Mouse (Mus musculus) CH12.LX (cell line): ENCODE results near the gene Tnip3.

ENCODE experiments used
- BHLHE40 ChIP-seq: IDR thresholded peaks from 2 replicates; pipeline ENCODE4 v1.6.1; 2011; ENCODE audit warnings: mild to moderate bottlenecking, low read depth, low read length, improper control_type of control experiment
- CTCF ChIP-seq, 2 experiments: IDR thresholded peaks in 1 of 2; conservative IDR thresholded peaks in 1 of 2; 2 replicates each; pipeline ENCODE4 v1.5.1; 2011 to 2012; ENCODE audit warnings: low read depth in 2 of 2, low read length in 2 of 2, improper control_type of control experiment in 1 of 2, inconsistent platforms in 1 of 2, mild to moderate bottlenecking in 1 of 2, moderate library complexity in 1 of 2
- E2F4 ChIP-seq: IDR thresholded peaks from 2 replicates; pipeline ENCODE4 v1.6.1; 2011; ENCODE audit warnings: low read depth, low read length, improper control_type of control experiment; ENCODE audit not compliant: insufficient replicate concordance
- EP300 ChIP-seq: IDR thresholded peaks from 2 replicates; pipeline ENCODE4 v1.6.1; 2011; ENCODE audit warnings: low read length, improper control_type of control experiment
- ETS1 ChIP-seq: conservative IDR thresholded peaks from 2 replicates; pipeline ENCODE4 v1.6.1; 2012; ENCODE audit warnings: low read depth, mild to moderate bottlenecking, inconsistent platforms, low read length, improper control_type of control experiment, moderate library complexity
- GABPA ChIP-seq: IDR thresholded peaks from 2 replicates; pipeline ENCODE4 v1.6.1; 2012; ENCODE audit warnings: low read depth, low read length, improper control_type of control experiment, inconsistent platforms; ENCODE audit not compliant: insufficient replicate concordance
- MEF2A ChIP-seq: IDR thresholded peaks from 2 replicates; pipeline ENCODE4 v1.6.1; 2014; ENCODE audit warnings: low read depth, mild to moderate bottlenecking, inconsistent platforms, low read length, improper control_type of control experiment, borderline replicate concordance
- MYC ChIP-seq: IDR thresholded peaks from 2 replicates; pipeline ENCODE4 v1.6.1; 2011; ENCODE audit warnings: low read depth, mild to moderate bottlenecking, improper control_type of control experiment, low read length
- PAX5 ChIP-seq: IDR thresholded peaks from 2 replicates; pipeline ENCODE4 v1.6.1; 2012; ENCODE audit warnings: low read length, inconsistent platforms, mixed read lengths
- POLR2A ChIP-seq: IDR thresholded peaks from 2 replicates; pipeline ENCODE4 v1.6.1; 2011; ENCODE audit warnings: low read depth, mild to moderate bottlenecking, improper control_type of control experiment, low read length
- TBP ChIP-seq: conservative IDR thresholded peaks from 2 replicates; pipeline ENCODE4 v1.6.1; 2011; ENCODE audit warnings: low read depth, low read length, improper control_type of control experiment
- USF1 ChIP-seq: IDR thresholded peaks from 2 replicates; pipeline ENCODE4 v1.6.1; 2014; ENCODE audit warnings: low read depth, mild to moderate bottlenecking, inconsistent platforms, low read length, improper control_type of control experiment
- ZNF384 ChIP-seq: IDR thresholded peaks from 2 replicates; pipeline ENCODE4 v1.6.1; 2012; ENCODE audit warnings: low read depth, low read length, improper control_type of control experiment, inconsistent platforms

- TF ChIP-seq CTCF (conservative IDR thresholded peaks at IDR 0.05 in 1 of 2, IDR thresholded peaks at IDR 0.05 in 1 of 2; ENCODE audit: low read depth in 2 of 2, low read length in 2 of 2), result no peak
- TF ChIP-seq MYC, result no peak
- TF ChIP-seq TBP, result no peak
- TF ChIP-seq MEF2A, result no peak
- no peak for TF ChIP-seq POLR2A
- TF ChIP-seq PAX5, result no peak
- no peak for TF ChIP-seq ETS1
- TF ChIP-seq ZNF384, result no peak
- TF ChIP-seq USF1, result no peak
- no peak for TF ChIP-seq BHLHE40
- TF ChIP-seq E2F4, result no peak
- TF ChIP-seq GABPA, result no peak
- no peak for TF ChIP-seq EP300
Observed at GRCm38 (mm10) chr6:65630578-65630977, 105.5 kb downstream of the Tnip3 start.
